Mouse (Mus musculus) olfactory bulb, adult 2 months (tissue): Measurements from ENCODE around the gene H2-Q7.
"Not testable (repeated sequence)": the region's sequence is repeated elsewhere in the genome, so short reads cannot be mapped to it uniquely, and the experiment has no call there.

ENCODE experiments used
- CTCF ChIP-seq: fragments of 200-500 bp; IDR thresholded peaks from 2 replicates; pipeline ENCODE4 v1.5.1; 2012; ENCODE audit warnings: low read depth, mild to moderate bottlenecking, low read length, moderate library complexity; ENCODE audit not compliant: insufficient read depth
- POLR2A ChIP-seq: fragments of 200-500 bp; IDR thresholded peaks from 2 replicates; pipeline ENCODE4 v1.6.1; 2012; ENCODE audit warnings: mild to moderate bottlenecking, low read depth, low read length, moderate library complexity; ENCODE audit not compliant: insufficient read depth

- not testable (repeated sequence) for TF ChIP-seq POLR2A, CTCF
Measured at GRCm38 (mm10) chr17:35435577-35435976, 3.4 kb upstream of the H2-Q7 start.
